Mouse (Mus musculus) v-Abl transformed pro-B cells (cell line): ENCODE measurements around the gene Col19a1.
"Not testable (repeated sequence)": the region's sequence is repeated elsewhere in the genome, so short reads cannot be mapped to it uniquely, and the experiment has no call there.

ENCODE experiments used
- in situ Hi-C, 2 experiments: fragments of 400-800 bp; cut with MboI; formaldehyde crosslinking; loops; one replicate each; pipeline ENCODE4 v1.15.1; 2025; ENCODE audit not compliant: unreplicated experiment in 2 of 2

The Col19a1 gene

GRCm38 (mm10) chr1:24587141-24587541 is at the start of gene Col19a1:
Col19a1 (minus strand) TSS chr1:24587472.
- in situ Hi-C loops: no loop called here

- in situ Hi-C loops: no loop called here
These were observed 46.4 kb upstream of the Col19a1 start for GRCm38 (mm10) chr1:24633553-24634132.

DNA sequence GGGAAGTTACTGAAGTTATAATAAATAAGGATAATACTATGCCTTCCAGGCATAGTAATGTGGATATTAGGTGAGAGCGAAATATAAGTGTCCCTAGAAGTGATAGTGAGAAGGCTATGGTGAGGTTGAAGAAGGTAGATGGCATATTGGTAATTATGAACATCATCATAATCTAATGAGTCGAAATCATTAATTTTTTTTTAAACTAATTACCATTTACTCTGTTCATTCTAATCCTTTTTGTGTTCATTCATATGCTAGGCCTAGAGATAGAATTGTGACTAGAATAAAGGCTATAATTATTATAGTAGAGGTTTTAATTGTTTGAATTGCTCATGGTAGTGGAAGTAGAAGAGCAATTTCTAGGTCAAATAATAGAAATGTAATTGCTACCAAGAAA is 25.3 kb upstream of the Col19a1 start:
- in situ Hi-C loops: not testable (repeated sequence)

DNA sequence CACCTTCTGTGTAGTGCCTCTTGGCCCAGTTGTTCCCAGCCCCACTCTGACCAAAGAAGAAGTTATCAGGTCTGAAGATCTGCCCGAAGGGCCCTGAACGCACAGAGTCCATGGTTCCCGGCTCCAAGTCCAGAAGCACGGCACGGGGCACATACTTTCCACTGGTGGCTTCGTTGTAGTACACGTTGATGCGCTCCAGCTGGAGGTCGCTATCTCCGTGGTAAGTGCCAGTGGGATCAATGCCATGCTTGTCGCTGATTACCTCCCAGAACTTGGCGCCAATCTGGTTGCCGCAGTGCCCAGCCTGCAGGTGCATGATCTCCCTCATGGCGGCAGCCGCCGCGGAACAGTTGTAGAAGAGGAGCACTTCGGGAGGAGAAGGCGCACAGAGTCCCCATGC is 7.8 kb upstream of the Col19a1 start:
- in situ Hi-C loops: no loop called here

DNA sequence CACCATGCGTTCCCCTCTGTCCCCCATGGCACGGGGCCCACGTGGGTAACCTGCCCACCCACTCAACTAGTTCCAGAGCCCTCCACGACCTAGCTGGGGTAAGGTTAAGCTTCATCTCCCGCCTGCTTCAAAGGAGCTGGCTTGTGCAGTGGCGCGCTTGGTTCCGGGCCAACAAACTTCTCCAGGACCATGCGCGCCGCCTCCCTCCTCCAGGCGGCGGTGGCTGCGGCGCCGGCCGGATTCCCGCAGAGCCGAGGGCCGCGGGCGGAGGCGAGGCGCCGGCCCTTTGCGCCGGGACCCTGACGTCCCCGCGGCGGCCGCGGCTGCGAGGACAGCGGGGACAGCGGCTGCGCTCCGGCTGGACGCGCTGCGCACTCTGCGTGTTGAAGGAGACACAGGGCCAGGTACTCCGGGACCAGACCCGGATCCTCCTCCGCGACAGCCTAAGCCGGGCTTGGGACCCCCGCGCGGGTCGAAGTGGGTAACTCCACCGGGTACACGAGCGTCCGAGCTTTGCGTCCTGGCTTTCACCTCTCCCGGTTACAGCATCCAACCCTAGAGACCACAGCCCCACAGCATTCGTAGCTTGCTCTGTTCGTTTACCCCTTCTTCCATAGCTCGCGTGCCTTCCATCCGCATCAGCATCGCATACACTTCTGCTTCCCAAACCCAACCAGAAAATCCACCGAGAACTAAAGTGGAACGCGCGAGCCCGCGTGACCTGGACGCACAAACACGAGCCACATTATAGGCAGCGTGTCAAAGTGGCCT is 717 bp downstream of the Col19a1 start:
- in situ Hi-C loops: no loop called here

GRCm38 (mm10) chr1:24572602-24573001 is 14.7 kb downstream of the Col19a1 start:
- in situ Hi-C loops: no loop called here

DNA sequence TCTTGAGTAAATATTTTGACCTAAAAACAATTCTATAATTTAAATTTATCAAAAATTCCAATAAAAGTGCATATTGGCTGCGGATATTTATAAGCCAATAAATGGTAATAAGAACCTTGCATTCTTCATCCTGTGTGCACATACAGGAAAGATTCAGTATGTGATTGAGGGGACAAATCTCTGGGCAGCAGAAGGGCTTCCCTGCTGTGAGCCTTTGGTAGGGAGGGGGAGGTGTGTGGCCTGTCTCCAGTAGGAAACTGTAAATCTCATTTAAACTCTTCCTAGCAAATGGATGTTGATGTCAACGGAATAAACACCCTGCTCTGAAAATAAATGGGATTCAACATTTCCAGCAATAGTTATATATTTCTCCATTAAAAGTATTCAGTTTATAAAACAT is 23.2 kb downstream of the Col19a1 start:
- in situ Hi-C loops: no loop called here

- in situ Hi-C loops: no loop called here
These were observed 29.3 kb downstream of the Col19a1 start for GRCm38 (mm10) chr1:24558005-24558404.

- in situ Hi-C loops: no loop called here
These were observed 33.8 kb downstream of the Col19a1 start for GRCm38 (mm10) chr1:24553462-24553861.

- in situ Hi-C loops: no loop called here
These were observed 36.6 kb downstream of the Col19a1 start for GRCm38 (mm10) chr1:24550560-24551280.

- in situ Hi-C loops: no loop called here
These were observed 37.2 kb downstream of the Col19a1 start for GRCm38 (mm10) chr1:24550031-24550430.

GRCm38 (mm10) chr1:24549050-24549449 is 38.2 kb downstream of the Col19a1 start:
- in situ Hi-C loops: no loop called here

- in situ Hi-C loops: no loop called here
These were observed 39.7 kb downstream of the Col19a1 start for GRCm38 (mm10) chr1:24547574-24547973.

- in situ Hi-C loops: no loop called here
These were observed 47.4 kb downstream of the Col19a1 start for GRCm38 (mm10) chr1:24539852-24540251.

- in situ Hi-C loops: no loop called here
These were observed 60.1 kb downstream of the Col19a1 start for GRCm38 (mm10) chr1:24527194-24527593.

GRCm38 (mm10) chr1:24517462-24517861 is 69.8 kb downstream of the Col19a1 start:
- in situ Hi-C loops: no loop called here

DNA sequence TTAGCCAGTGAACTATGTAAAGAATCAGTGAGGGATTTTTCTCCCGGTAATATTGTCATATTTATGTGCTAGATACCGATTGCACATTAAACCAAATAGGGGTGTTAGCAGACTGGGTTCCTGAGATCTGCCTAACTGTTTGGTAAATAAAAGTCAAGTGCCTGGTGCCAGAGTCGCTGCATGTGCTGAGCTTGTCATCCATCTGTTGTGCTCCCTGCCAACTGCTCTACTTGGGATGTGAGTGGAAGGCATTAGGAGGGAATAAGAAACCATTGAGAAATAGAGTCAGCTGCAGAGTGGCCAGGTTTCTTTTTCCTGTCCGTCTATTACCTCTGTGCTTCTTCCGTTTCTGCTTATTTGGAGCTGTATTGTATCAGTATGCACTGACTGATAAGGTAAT is 71.9 kb downstream of the Col19a1 start:
- in situ Hi-C loops: no loop called here

GRCm38 (mm10) chr1:24511536-24511935 is 75.7 kb downstream of the Col19a1 start:
- in situ Hi-C loops: no loop called here

- in situ Hi-C loops: no loop called here
These were observed 91.9 kb downstream of the Col19a1 start for GRCm38 (mm10) chr1:24495400-24495799.

DNA sequence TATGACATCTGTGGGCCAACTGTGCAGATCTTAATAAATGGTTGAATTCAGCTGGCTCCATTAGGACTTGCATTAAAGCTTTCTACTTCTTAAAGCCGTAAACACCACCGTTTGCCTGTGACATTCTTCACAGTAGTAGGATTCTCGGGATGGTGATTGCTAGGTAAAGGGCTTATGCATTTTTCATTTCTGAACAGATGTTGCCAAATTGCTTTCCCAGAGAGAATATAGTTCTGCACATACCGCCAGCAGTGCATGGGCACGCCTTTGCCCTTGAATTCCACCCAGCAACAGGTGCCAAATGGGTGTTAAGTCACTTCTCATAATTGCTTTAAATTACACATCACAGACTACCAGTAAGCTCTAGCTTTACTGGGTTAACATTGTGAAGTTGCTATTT is 103.1 kb downstream of the Col19a1 start:
- in situ Hi-C loops: no loop called here

GRCm38 (mm10) chr1:24471096-24471710 is 116.1 kb downstream of the Col19a1 start:
- in situ Hi-C loops: no loop called here
